Mouse (Mus musculus): ENCODE measurements around the gene Otud3.
A peak's percentile ranks its signal among the peaks of the same experiment; 100 is the strongest.
"Not testable (repeated sequence)": the region's sequence is repeated elsewhere in the genome, so short reads cannot be mapped to it uniquely, and the experiment has no call there.

Gene Otud3

GRCm38 (mm10) chr4:138913797-138914196, at the start of gene Otud3:
Gene Otud3 (minus strand): TSS chr4:138913945.
- DNase-seq (ENCODE audit: low spot score) = peak; percentile 65

GRCm38 (mm10) chr4:138962719-138963118, 49.0 kb upstream of the Otud3 start:
- no peak for DNase-seq (ENCODE audit: low spot score)

GRCm38 (mm10) chr4:138959926-138960325, 46.2 kb upstream of the Otud3 start:
- no peak for DNase-seq (ENCODE audit: low spot score)

GRCm38 (mm10) chr4:138959120-138959519, 45.4 kb upstream of the Otud3 start:
- no peak for DNase-seq (ENCODE audit: low spot score)

- DNase-seq (ENCODE audit: low spot score) = no peak
These were observed 44.9 kb upstream of the Otud3 start for GRCm38 (mm10) chr4:138958612-138959011.

GRCm38 (mm10) chr4:138948257-138948656, 34.5 kb upstream of the Otud3 start:
- no peak for DNase-seq (ENCODE audit: low spot score)

GRCm38 (mm10) chr4:138943730-138944129, 30.0 kb upstream of the Otud3 start:
- no peak for DNase-seq (ENCODE audit: low spot score)

- no peak for DNase-seq (ENCODE audit: low spot score)
These were observed 28.2 kb upstream of the Otud3 start for GRCm38 (mm10) chr4:138941966-138942365.

- no peak for DNase-seq (ENCODE audit: low spot score)
These were observed 27.7 kb upstream of the Otud3 start for GRCm38 (mm10) chr4:138941401-138941800.

- DNase-seq (ENCODE audit: low spot score) = no peak
These were observed 25.7 kb upstream of the Otud3 start for GRCm38 (mm10) chr4:138939481-138939880.

- no peak for DNase-seq (ENCODE audit: low spot score)
These were observed 24.9 kb upstream of the Otud3 start for GRCm38 (mm10) chr4:138938495-138939269.

GRCm38 (mm10) chr4:138934456-138935145, 20.9 kb upstream of the Otud3 start:
- DNase-seq (ENCODE audit: low spot score) = no peak

- no peak for DNase-seq (ENCODE audit: low spot score)
These were observed 20.1 kb upstream of the Otud3 start for GRCm38 (mm10) chr4:138933862-138934261.

GRCm38 (mm10) chr4:138925561-138925960, 11.8 kb upstream of the Otud3 start:
- no peak for DNase-seq (ENCODE audit: low spot score)

- peak; percentile 88 for DNase-seq (ENCODE audit: low spot score)
These were observed 8.3 kb upstream of the Otud3 start for GRCm38 (mm10) chr4:138922131-138922459.

- no peak for DNase-seq (ENCODE audit: low spot score)
These were observed 7.7 kb upstream of the Otud3 start for GRCm38 (mm10) chr4:138921254-138922130.

GRCm38 (mm10) chr4:138917282-138917681, 3.5 kb upstream of the Otud3 start:
- DNase-seq (ENCODE audit: low spot score) = no peak

- peak; percentile 15 for DNase-seq (ENCODE audit: low spot score)
These were observed 481 bp downstream of the Otud3 start for GRCm38 (mm10) chr4:138913141-138913787.

- no peak for DNase-seq (ENCODE audit: low spot score)
These were observed 8.0 kb downstream of the Otud3 start for GRCm38 (mm10) chr4:138905624-138906337.

GRCm38 (mm10) chr4:138899361-138899760, 14.4 kb downstream of the Otud3 start:
- DNase-seq (ENCODE audit: low spot score) = no peak

- DNase-seq (ENCODE audit: low spot score) = not testable (repeated sequence)
These were observed 20.0 kb downstream of the Otud3 start for GRCm38 (mm10) chr4:138893789-138894188.
